Mouse (Mus musculus) hindbrain, embryonic 11.5 days (tissue): ENCODE measurements at regions not wholly inside any gene's neighbourhood (a gene's known extent, or its start where the extent isn't known, plus 50 kb on each side); places are given as distances from the start of the nearest gene placed in this dataset.

Source experiments
- ATAC-seq: fragments of 200-750 bp; cut with Nextera tagmentation; 2 replicates; pipeline ENCODE4 v1.8.0; 2017; ENCODE audit warnings: mild to moderate bottlenecking, moderate TSS enrichment, moderate library complexity; ENCODE audit not compliant: low FRiP score
- DNase-seq: peaks from one replicate; pipeline ENCODE4 v3.0.0-alpha.2; 2015; ENCODE audit warnings: low spot score
- H3K27ac ChIP-seq: fragments of 300-500 bp; sonication (generic); 2 replicates; pipeline ENCODE4 v1.5.1; 2014; ENCODE audit warnings: mild to moderate bottlenecking, low read depth, low read length
- H3K27me3 ChIP-seq: fragments of 300-500 bp; sonication (generic); 2 replicates; pipeline ENCODE4 v1.6.1; 2014; ENCODE audit warnings: mild to moderate bottlenecking, low read length, moderate library complexity, mixed read lengths; ENCODE audit not compliant: control insufficient read depth, insufficient read depth
- H3K36me3 ChIP-seq: fragments of 300-500 bp; sonication (generic); 2 replicates; pipeline ENCODE4 v1.6.1; 2014; ENCODE audit warnings: mild to moderate bottlenecking, low read length, moderate library complexity, mixed read lengths; ENCODE audit not compliant: control insufficient read depth, insufficient read depth
- H3K4me1 ChIP-seq: fragments of 300-500 bp; sonication (generic); replicated peaks from 2 replicates; pipeline ENCODE4 v1.6.1; 2014; ENCODE audit warnings: low read length, mixed read lengths; ENCODE audit not compliant: control insufficient read depth, insufficient read depth
- H3K4me2 ChIP-seq: fragments of 300-500 bp; sonication (generic); replicated peaks from 2 replicates; pipeline ENCODE4 v1.6.1; 2014; ENCODE audit warnings: mild to moderate bottlenecking, low read depth, low read length
- H3K4me3 ChIP-seq: fragments of 300-500 bp; sonication (generic); 2 replicates; pipeline ENCODE4 v1.5.1; 2014; ENCODE audit warnings: low read depth, low read length
- H3K9ac ChIP-seq: fragments of 300-500 bp; sonication (generic); 2 replicates; pipeline ENCODE4 v1.6.1; 2014; ENCODE audit warnings: low read depth, low read length
- H3K9me3 ChIP-seq: fragments of 300-500 bp; sonication (generic); 2 replicates; pipeline ENCODE4 v1.6.1; 2016; ENCODE audit warnings: low read length; ENCODE audit not compliant: control insufficient read depth
- WGBS: fragments of 180-500 bp; shearing (Covaris S2); extraction: QIAGEN DNeasy Blood & Tissue Kit; methylation state at CpG from one replicate; pipeline ENCODE4 v1.1.7; 2014; 5-methylcytosine and 5-hydroxymethylcytosine counted together

DNA sequence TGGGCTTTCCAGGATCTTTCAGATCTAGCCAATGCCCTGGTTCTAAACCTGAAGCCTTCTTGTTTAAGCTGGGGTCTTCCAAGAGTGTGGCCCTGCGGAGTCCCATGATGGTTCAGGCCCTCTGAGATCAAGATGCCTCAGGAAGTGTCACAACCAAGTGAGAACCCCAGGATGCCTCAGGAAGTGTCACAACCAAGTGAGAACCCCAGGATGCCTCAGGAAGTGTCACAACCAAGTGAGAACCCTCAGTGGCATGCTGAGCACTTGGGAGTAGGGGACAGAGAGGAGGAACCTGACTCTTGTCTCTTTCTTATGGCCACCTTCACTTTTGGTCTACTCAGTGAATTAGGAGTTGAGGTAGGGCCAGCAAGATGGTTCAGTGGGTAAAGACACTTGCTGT is 114.9 kb upstream of the Zc3h12a start:
- Histone ChIP-seq H3K27me3 (no peaks in the 10 kb centered on the region), H3K36me3 (no peaks in the 10 kb centered on the region), H3K9me3 (no peaks in the 10 kb centered on the region), H3K4me2 (no peak overlapping the region), H3K4me1 (no peaks in the 10 kb centered on the region), H3K4me3 (no peak overlapping the region), H3K9ac (no peak overlapping the region), H3K27ac (no peak overlapping the region)
- WGBS, result 72% methylated on average over 1 of the region's 1 CpGs
- DNase-seq, result no peak
- ATAC-seq, result no peak

DNA sequence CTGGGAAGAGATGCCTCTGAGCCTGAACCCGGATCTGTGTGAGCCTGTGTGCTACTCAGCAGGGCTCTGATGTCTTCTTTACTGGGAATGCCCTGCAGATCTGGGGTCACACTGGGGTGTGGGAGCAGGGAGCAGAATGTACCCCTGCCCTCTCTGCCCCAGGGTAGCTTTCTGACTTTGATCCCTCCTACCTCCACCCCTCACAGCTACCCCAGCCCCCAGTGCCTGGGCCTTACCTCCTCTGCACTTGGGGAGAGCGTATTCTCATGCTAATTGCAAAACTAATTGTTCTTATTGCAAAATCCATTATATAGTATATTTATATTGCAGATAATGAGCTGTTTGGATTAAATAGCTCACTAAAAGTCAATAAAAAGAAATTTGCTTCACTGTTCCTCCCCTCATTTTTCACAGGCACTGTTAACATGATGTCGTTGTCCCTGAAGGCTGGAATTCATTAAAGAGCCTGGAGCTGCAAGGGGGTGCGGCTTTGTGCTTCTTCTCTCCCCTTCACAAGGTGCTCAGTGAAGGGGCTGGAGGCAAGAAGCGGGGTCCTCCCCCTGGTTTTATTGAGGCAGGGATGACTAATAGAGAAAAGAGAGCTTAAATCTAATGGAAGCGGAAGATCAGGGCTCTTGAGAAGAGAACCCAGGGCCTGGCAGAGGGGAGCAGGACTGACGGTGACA is 114.1 kb upstream of the Zc3h12a start:
- no peak overlapping the region for H3K27ac ChIP-seq
- H3K27me3 ChIP-seq, result no peaks in the 10 kb centered on the region
- no peak overlapping the region for H3K9ac ChIP-seq
- no peaks in the 10 kb centered on the region for H3K36me3 ChIP-seq
- no peak overlapping the region for H3K4me2 ChIP-seq
- H3K4me1 ChIP-seq, result no peaks in the 10 kb centered on the region
- H3K9me3 ChIP-seq, result no peaks in the 10 kb centered on the region
- no peak overlapping the region for H3K4me3 ChIP-seq
- DNase-seq, result no peak
- 23% methylated on average over 7 of the region's 7 CpGs for WGBS
- no peak for ATAC-seq

DNA sequence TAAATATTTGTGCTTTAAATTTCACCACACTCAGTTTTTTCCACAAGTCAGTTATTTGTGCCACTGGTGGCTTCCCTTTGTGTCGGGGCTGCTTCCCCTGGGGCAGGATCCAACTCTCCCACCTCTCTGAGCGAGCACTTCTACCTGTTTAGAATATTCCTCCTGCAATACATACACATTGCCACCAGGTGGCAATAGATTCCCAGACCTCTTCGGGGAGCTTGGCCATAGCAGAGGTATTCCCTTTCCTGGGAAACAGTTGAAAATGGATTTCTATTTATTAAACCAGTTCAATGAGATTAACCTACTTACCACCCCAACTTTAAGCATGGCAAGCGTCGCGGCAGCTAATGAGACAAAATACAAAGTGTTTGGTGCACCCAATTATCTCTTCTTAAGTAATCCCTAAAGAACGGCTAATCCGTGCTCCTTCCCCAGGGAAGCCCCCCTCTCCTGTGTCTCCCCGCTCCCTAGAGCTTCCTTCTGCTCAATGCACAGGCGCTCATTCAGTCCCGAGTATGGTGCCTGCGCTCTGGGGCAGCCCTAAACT is 104.1 kb upstream of the Zc3h12a start:
- 25% methylated on average over 12 of the region's 12 CpGs for WGBS
- Histone ChIP-seq H3K9me3 (no peaks in the 10 kb centered on the region), H3K27me3 (no peaks in the 10 kb centered on the region), H3K9ac (no peak overlapping the region), H3K36me3 (no peaks in the 10 kb centered on the region), H3K4me1 (no peaks in the 10 kb centered on the region), H3K4me3 (no peak overlapping the region), H3K4me2 (no peak overlapping the region), H3K27ac (no peak overlapping the region)
- ATAC-seq (no peak), DNase-seq (peak; percentile 69)

DNA sequence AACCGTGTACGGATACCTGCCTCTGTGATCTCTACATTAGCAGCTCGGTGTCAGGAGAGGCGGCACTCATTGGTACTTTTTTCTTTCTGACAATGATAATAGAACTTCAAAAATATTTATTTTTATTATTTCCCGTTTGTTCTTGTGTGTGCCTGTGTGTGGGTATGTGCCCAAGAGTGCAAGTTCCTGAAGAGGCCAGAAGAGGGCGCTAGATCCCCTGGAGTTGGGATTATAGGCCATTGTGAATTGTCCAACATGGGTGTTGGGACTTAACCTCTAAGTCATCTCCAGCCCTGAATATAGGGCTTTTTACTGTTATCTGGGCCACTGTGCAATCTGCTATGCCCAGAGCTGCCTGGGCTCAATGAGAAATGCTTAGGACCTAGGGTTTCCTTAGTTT is 99.6 kb upstream of the Zc3h12a start:
- no peak for DNase-seq
- no peak overlapping the region for H3K4me3 ChIP-seq
- no peak overlapping the region for H3K4me2 ChIP-seq
- no peak overlapping the region for H3K27ac ChIP-seq
- no peak for ATAC-seq
- no peaks in the 10 kb centered on the region for H3K4me1 ChIP-seq
- WGBS, result 93% methylated on average over 6 of the region's 6 CpGs
- no peak overlapping the region for H3K9ac ChIP-seq
- H3K36me3 ChIP-seq, result no peaks in the 10 kb centered on the region
- H3K9me3 ChIP-seq, result no peaks in the 10 kb centered on the region
- no peaks in the 10 kb centered on the region for H3K27me3 ChIP-seq

DNA sequence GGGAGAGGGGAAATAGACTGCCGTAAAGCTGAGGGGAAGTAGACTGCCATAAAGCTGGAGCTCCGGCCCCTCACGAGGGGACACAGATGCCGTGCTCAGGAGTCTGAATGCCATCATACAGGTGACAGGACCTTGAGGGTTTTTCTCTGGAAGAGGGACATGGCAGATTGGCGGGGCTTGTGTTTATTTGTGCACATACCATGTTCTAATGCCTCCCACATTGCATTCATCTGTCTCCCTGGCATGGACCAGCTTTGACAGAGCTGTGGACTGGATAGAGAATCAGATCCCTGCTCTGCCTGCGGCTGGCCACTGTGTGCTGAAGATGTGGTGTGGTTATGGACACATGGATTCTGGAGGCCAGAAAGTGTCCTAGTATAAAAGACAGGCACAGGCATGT is 95.3 kb upstream of the Zc3h12a start:
- H3K27me3 ChIP-seq, result no peaks in the 10 kb centered on the region
- H3K9me3 ChIP-seq, result no peaks in the 10 kb centered on the region
- WGBS, result 83% methylated on average over 6 of the region's 6 CpGs
- no peaks in the 10 kb centered on the region for H3K4me1 ChIP-seq
- no peak overlapping the region for H3K4me3 ChIP-seq
- H3K9ac ChIP-seq, result no peak overlapping the region
- no peak overlapping the region for H3K4me2 ChIP-seq
- no peaks in the 10 kb centered on the region for H3K36me3 ChIP-seq
- DNase-seq (no peak), ATAC-seq (no peak)
- H3K27ac ChIP-seq, result no peak overlapping the region

DNA sequence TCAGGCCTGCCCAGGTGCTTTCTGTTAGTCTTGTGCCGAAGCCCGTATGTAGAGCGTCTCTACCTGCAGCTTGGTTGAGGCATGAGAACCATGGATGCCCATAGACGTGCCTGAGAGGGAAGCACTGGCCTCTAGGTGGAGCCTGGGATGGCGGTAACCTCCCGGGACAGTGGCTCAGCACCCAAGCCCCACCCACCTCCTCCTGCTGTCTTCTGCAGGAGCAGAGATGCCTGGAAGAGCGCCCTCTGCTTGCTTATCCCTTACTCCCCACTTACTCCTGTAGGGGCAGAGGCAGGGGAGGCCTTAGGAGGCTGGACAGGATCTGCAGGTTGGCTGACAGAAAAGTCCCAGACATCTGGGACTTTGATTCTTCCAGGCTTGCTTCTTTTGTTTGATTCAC is 92.7 kb upstream of the Zc3h12a start:
- H3K36me3 ChIP-seq, result no peaks in the 10 kb centered on the region
- no peak overlapping the region for H3K9ac ChIP-seq
- no peak overlapping the region for H3K4me3 ChIP-seq
- no peak overlapping the region for H3K27ac ChIP-seq
- H3K9me3 ChIP-seq, result peaks cover 4% of the 10 kb centered on the region; the same call in 1 of the 2 replicates
- no peak overlapping the region for H3K4me2 ChIP-seq
- no peaks in the 10 kb centered on the region for H3K4me1 ChIP-seq
- 31% methylated on average over 7 of the region's 7 CpGs for WGBS
- H3K27me3 ChIP-seq, result no peaks in the 10 kb centered on the region
- DNase-seq (no peak), ATAC-seq (no peak)

DNA sequence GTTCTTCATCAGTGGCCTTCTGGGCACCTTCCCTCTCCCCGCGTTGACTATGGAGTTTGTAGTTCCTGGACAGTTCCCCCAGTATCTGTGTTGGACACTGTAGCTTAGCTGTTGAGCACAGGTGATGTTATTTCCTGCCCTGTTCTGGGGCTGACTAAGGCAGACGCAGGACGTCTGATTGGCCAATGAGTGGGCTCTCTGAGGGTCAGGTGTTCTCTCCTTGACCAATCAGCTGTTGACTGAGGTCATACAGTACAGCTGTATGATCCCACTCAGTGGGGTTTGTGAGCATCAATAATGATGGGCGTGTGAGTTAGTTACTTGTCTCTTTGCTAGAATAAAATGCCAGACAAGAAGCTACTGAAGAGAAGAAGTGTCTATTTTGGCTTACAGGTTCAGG is 91.6 kb upstream of the Zc3h12a start:
- no peak overlapping the region for H3K4me2 ChIP-seq
- no peak overlapping the region for H3K27ac ChIP-seq
- ATAC-seq, result no peak
- WGBS, result 92% methylated on average over 5 of the region's 5 CpGs
- peaks cover 4% of the 10 kb centered on the region; the same call in 1 of the 2 replicates for H3K9me3 ChIP-seq
- no peaks in the 10 kb centered on the region for H3K36me3 ChIP-seq
- H3K27me3 ChIP-seq, result no peaks in the 10 kb centered on the region
- no peaks in the 10 kb centered on the region for H3K4me1 ChIP-seq
- DNase-seq, result no peak
- no peak overlapping the region for H3K9ac ChIP-seq
- H3K4me3 ChIP-seq, result no peak overlapping the region

DNA sequence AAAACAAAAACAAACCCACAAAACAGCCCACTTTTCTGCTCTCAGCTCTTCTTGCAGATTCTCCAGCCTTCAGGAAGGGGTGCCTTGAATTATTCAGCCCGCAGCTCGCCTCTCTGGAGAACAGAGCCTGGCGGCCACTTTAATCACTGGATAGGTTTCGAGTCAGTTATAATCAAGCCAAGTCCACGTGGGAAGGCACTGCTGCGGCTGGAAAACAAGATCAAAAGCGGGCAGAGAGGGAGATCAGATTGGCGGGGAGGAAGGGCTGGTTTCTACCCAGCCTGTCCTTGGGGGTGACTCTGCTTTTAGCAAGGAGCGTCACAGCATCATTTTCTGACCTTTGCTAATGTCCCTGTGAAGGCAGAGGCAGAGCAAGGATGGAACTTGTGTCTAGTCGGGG is 86.7 kb upstream of the Zc3h12a start:
- Histone ChIP-seq H3K9me3 (peaks cover 4% of the 10 kb centered on the region; the same call in 1 of the 2 replicates), H3K27me3 (no peaks in the 10 kb centered on the region), H3K4me1 (no peaks in the 10 kb centered on the region), H3K4me3 (no peak overlapping the region), H3K36me3 (no peaks in the 10 kb centered on the region), H3K4me2 (no peak overlapping the region), H3K9ac (no peak overlapping the region), H3K27ac (no peak overlapping the region)
- WGBS, result 76% methylated on average over 10 of the region's 10 CpGs
- ATAC-seq, result no peak
- DNase-seq, result no peak

DNA sequence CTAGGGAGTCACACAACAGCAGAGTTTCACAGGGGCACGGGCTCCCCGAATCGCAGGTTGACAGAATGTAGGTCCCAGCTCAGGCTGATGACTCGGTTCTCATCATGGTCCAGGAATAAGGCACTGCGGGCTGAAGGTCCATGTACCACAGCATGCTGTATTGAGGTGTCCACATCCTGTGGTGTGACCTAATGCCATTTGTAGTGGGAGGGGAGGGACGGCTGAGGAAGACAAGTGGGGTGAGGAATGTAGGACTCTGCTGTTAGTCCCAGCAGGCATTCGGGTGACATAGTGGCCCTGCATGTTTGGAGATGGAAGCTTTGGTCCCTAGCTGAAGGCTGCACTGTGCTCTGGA is 84.5 kb upstream of the Zc3h12a start:
- no peaks in the 10 kb centered on the region for H3K4me1 ChIP-seq
- H3K36me3 ChIP-seq, result no peaks in the 10 kb centered on the region
- DNase-seq, result no peak
- H3K4me3 ChIP-seq, result no peak overlapping the region
- no peak overlapping the region for H3K27ac ChIP-seq
- no peak overlapping the region for H3K9ac ChIP-seq
- no peak overlapping the region for H3K4me2 ChIP-seq
- peaks cover 4% of the 10 kb centered on the region; the same call in 1 of the 2 replicates for H3K9me3 ChIP-seq
- WGBS, result 54% methylated on average over 7 of the region's 7 CpGs
- H3K27me3 ChIP-seq, result no peaks in the 10 kb centered on the region
- no peak for ATAC-seq
